Mouse (Mus musculus) limb, embryonic 12.5 days (tissue): ENCODE results near the gene Il17re. TPM values are rescaled to one million over a fixed set of nuclear protein-coding genes. Genes with fewer than 3 reads are reported as not detected.

Source experiments
- ATAC-seq: fragments of 200-750 bp; cut with Nextera tagmentation; 2 replicates; pipeline ENCODE4 v1.8.0; 2017; ENCODE audit warnings: low read depth, moderate TSS enrichment; ENCODE audit not compliant: insufficient number of reproducible peaks, insufficient read depth, low FRiP score, low TSS enrichment
- H3K27ac ChIP-seq: fragments of 300-500 bp; sonication (generic); 2 replicates; pipeline ENCODE4 v1.5.1; 2016; ENCODE audit warnings: mild to moderate bottlenecking, moderate library complexity
- H3K27me3 ChIP-seq: fragments of 300-500 bp; sonication (generic); 2 replicates; pipeline ENCODE4 v1.6.1; 2016; ENCODE audit warnings: mild to moderate bottlenecking, moderate library complexity
- H3K36me3 ChIP-seq: fragments of 300-500 bp; sonication (generic); 2 replicates; pipeline ENCODE4 v1.6.1; 2016; ENCODE audit warnings: mild to moderate bottlenecking, moderate library complexity
- H3K4me1 ChIP-seq: fragments of 300-500 bp; sonication (generic); replicated peaks from 2 replicates; pipeline ENCODE4 v1.6.1; 2016
- H3K4me2 ChIP-seq: fragments of 300-500 bp; sonication (generic); 2 replicates; pipeline ENCODE4 v1.6.1; 2016; ENCODE audit warnings: mild to moderate bottlenecking, moderate library complexity
- H3K4me3 ChIP-seq: fragments of 300-500 bp; sonication (generic); replicated peaks from 2 replicates; pipeline ENCODE4 v1.5.1; 2016; ENCODE audit warnings: mild to moderate bottlenecking
- H3K9ac ChIP-seq: fragments of 300-500 bp; sonication (generic); replicated peaks from 2 replicates; pipeline ENCODE4 v1.6.1; 2016; ENCODE audit warnings: mild to moderate bottlenecking, moderate library complexity
- H3K9me3 ChIP-seq: fragments of 300-500 bp; sonication (generic); 2 replicates; pipeline ENCODE4 v1.6.1; 2016; ENCODE audit warnings: mild to moderate bottlenecking, moderate library complexity
- WGBS: fragments of 180-500 bp; shearing (Covaris S2); methylation state at CpG from one replicate; pipeline ENCODE4 v1.1.7; 2016; 5-methylcytosine and 5-hydroxymethylcytosine counted together
- polyA plus RNA-seq: library from polyadenylated mRNA; unstranded; fragments of >200 nt; fragmentation: Nextera tagmentation; extraction: Ambion mirVana; gene quantifications from 2 replicates; pipeline ENCODE4 v1.2.1, GENCODE M21; 2016

The Il17re gene
- polyA plus RNA-seq, 1 experiment from 2014 or later = 3.4 TPM

GRCm38 (mm10) chr6:113471297-113471936 lies 13.1 kb downstream of the Il17re start, which contains the start of gene Il17rc:
Il17rc (plus strand) TSS chr6:113471427.
- no peaks in the 10 kb centered on the region for H3K9me3 ChIP-seq
- 22% methylated on average over 12 of the region's 12 CpGs for WGBS
- H3K4me3 ChIP-seq = peak within 1 kb of the TSS; percentile 16
- peak within 1 kb of the TSS; percentile 47 for H3K4me2 ChIP-seq
- H3K36me3 ChIP-seq = no peaks in the 10 kb centered on the region
- no peak within 1 kb of the TSS for H3K27ac ChIP-seq
- peaks cover 52% of the 10 kb centered on the region for H3K27me3 ChIP-seq
- peaks cover 24% of the 10 kb centered on the region for H3K4me1 ChIP-seq
- peak within 1 kb of the TSS; percentile 31; the same call in 1 of the 2 replicates for H3K9ac ChIP-seq
- ATAC-seq = no peak

- no peak overlapping the region for H3K9ac ChIP-seq
- no peak overlapping the region for H3K4me2 ChIP-seq
- no peak overlapping the region for H3K4me3 ChIP-seq
- no peak overlapping the region for H3K27ac ChIP-seq
- no peaks in the 10 kb centered on the region for H3K36me3 ChIP-seq
- H3K27me3 ChIP-seq = peaks cover 52% of the 10 kb centered on the region
- H3K4me1 ChIP-seq = peaks cover 24% of the 10 kb centered on the region
- H3K9me3 ChIP-seq = no peaks in the 10 kb centered on the region
- 55% methylated on average over 10 of the region's 10 CpGs for WGBS
- ATAC-seq = no peak
Measured at GRCm38 (mm10) chr6:113472061-113472460, 13.8 kb downstream of the Il17re start.

- 71% methylated on average over 2 of the region's 2 CpGs for WGBS
- Histone ChIP-seq H3K4me1 (peaks cover 24% of the 10 kb centered on the region), H3K27ac (no peak overlapping the region), H3K9me3 (no peaks in the 10 kb centered on the region), H3K4me2 (no peak overlapping the region), H3K4me3 (no peak overlapping the region), H3K27me3 (peaks cover 52% of the 10 kb centered on the region), H3K36me3 (no peaks in the 10 kb centered on the region), H3K9ac (no peak overlapping the region)
- ATAC-seq = no peak
Measured at GRCm38 (mm10) chr6:113473246-113473645, 15.0 kb downstream of the Il17re start.

- WGBS = 79% methylated on average over 6 of the region's 6 CpGs
- no peaks in the 10 kb centered on the region for H3K36me3 ChIP-seq
- no peak overlapping the region for H3K27ac ChIP-seq
- H3K4me2 ChIP-seq = no peak overlapping the region
- no peak for ATAC-seq
- peaks cover 22% of the 10 kb centered on the region for H3K4me1 ChIP-seq
- peaks cover 53% of the 10 kb centered on the region for H3K27me3 ChIP-seq
- H3K9me3 ChIP-seq = no peaks in the 10 kb centered on the region
- no peak overlapping the region for H3K9ac ChIP-seq
- no peak overlapping the region for H3K4me3 ChIP-seq
Measured at GRCm38 (mm10) chr6:113473715-113474114, 15.4 kb downstream of the Il17re start.

GRCm38 (mm10) chr6:113477353-113477752 lies 19.1 kb downstream of the Il17re start:
- Histone ChIP-seq H3K9me3 (no peaks in the 10 kb centered on the region), H3K36me3 (no peaks in the 10 kb centered on the region), H3K9ac (no peak overlapping the region), H3K27ac (no peak overlapping the region), H3K4me2 (no peak overlapping the region), H3K4me1 (peaks cover 2% of the 10 kb centered on the region), H3K4me3 (no peak overlapping the region), H3K27me3 (peaks cover 53% of the 10 kb centered on the region)
- WGBS = 42% methylated on average over 7 of the region's 7 CpGs
- ATAC-seq = no peak

- Histone ChIP-seq H3K27ac (no peak overlapping the region), H3K36me3 (no peaks in the 10 kb centered on the region), H3K9ac (no peak overlapping the region), H3K4me3 (no peak overlapping the region), H3K27me3 (peaks cover 60% of the 10 kb centered on the region), H3K4me2 (no peak overlapping the region), H3K9me3 (no peaks in the 10 kb centered on the region), H3K4me1 (peaks cover 13% of the 10 kb centered on the region)
- WGBS = 83% methylated on average over 10 of the region's 10 CpGs
- no peak for ATAC-seq
Measured at GRCm38 (mm10) chr6:113478906-113479305, 20.6 kb downstream of the Il17re start.

- H3K27ac ChIP-seq = no peak overlapping the region
- no peak overlapping the region for H3K9ac ChIP-seq
- peaks cover 16% of the 10 kb centered on the region for H3K4me1 ChIP-seq
- no peaks in the 10 kb centered on the region for H3K9me3 ChIP-seq
- H3K4me3 ChIP-seq = no peak overlapping the region
- no peak for ATAC-seq
- H3K36me3 ChIP-seq = no peaks in the 10 kb centered on the region
- 59% methylated on average over 18 of the region's 18 CpGs for WGBS
- no peak overlapping the region for H3K4me2 ChIP-seq
- H3K27me3 ChIP-seq = peaks cover 59% of the 10 kb centered on the region
Measured at GRCm38 (mm10) chr6:113480555-113481373, 22.5 kb downstream of the Il17re start.

- ATAC-seq = peak; percentile 17; the same call in 1 of the 2 replicates
- Histone ChIP-seq H3K27me3 (peaks cover 52% of the 10 kb centered on the region), H3K36me3 (no peaks in the 10 kb centered on the region), H3K4me1 (peaks cover 26% of the 10 kb centered on the region), H3K27ac (no peak overlapping the region; the same call in 1 of the 2 replicates), H3K4me2 (peak overlapping the region; percentile 75), H3K4me3 (peak overlapping the region; percentile 47), H3K9me3 (no peaks in the 10 kb centered on the region), H3K9ac (no peak overlapping the region)
- 3% methylated on average over 65 of the region's 65 CpGs for WGBS
Measured at GRCm38 (mm10) chr6:113482477-113483099, 24.3 kb downstream of the Il17re start.

DNA sequence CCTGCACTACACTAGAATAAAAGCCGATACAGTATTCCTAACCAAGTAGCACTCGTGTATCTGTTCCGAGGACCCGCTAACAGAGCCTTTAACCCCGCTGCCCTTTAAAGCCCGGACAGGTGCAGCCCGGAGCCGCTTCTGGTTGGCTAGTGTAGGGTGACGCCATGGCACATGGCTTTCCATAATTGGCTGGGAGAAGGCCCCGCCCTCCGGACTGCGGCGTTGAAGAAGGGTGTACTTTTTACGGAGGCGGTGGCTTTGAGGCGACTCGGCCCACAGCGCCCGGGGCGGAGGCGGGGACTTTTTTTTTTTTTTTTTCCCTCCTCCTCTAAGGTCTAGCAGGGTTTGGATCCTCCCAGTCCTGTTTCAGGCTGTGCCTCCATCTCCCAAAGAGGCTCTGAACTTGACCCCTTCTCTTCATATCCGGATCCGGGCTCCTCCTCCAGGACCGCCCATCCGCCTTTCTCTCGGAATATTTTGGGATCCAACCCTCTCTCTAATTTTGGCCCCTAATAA lies 24.9 kb downstream of the Il17re start, which contains the start of gene Creld1:
Gene Creld1, plus strand, starts transcription at position 198 of the 516 bp plus-strand sequence.
- WGBS = 0% methylated on average over 25 of the region's 26 CpGs
- Histone ChIP-seq H3K36me3 (no peaks in the 10 kb centered on the region), H3K9me3 (no peaks in the 10 kb centered on the region), H3K27ac (no peak within 1 kb of the TSS; the same call in 1 of the 2 replicates), H3K4me1 (peaks cover 26% of the 10 kb centered on the region), H3K27me3 (peaks cover 49% of the 10 kb centered on the region), H3K4me2 (peak within 1 kb of the TSS; percentile 75), H3K9ac (peak within 1 kb of the TSS; percentile 40), H3K4me3 (peak within 1 kb of the TSS; percentile 47)
- ATAC-seq = peak; percentile 93

GRCm38 (mm10) chr6:113483729-113484128 lies 25.4 kb downstream of the Il17re start:
- Histone ChIP-seq H3K4me2 (peak overlapping the region; percentile 75), H3K9ac (peak overlapping the region; percentile 40), H3K27me3 (peaks cover 44% of the 10 kb centered on the region), H3K36me3 (no peaks in the 10 kb centered on the region), H3K4me1 (peaks cover 26% of the 10 kb centered on the region), H3K9me3 (no peaks in the 10 kb centered on the region), H3K27ac (no peak overlapping the region), H3K4me3 (peak overlapping the region; percentile 47)
- WGBS = 11% methylated on average over 10 of the region's 10 CpGs
- ATAC-seq = no peak

DNA sequence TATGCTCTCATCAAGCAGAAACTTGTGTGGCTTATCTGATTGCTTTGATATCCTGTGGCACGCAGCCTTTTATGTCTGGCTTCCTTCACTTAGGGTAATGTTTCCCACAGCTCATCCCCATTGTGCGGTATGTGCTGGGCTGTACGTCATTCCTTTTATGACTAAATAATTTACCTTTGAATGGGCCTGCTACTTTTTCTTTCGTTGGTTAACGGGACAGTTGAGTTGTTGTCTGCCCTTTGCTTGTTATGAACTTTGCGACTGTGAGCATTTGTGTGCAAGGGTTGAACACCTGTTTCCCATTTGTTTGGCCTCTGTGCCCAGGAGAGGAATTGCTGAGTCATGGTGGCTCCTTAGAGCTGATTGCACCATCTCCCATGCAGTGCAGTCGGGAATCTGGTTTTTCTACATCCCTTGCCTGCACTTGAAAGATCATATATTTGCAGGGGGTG lies 28.9 kb downstream of the Il17re start:
- peaks cover 26% of the 10 kb centered on the region for H3K4me1 ChIP-seq
- peaks cover 19% of the 10 kb centered on the region; the same call in 1 of the 2 replicates for H3K36me3 ChIP-seq
- H3K27me3 ChIP-seq = peaks cover 9% of the 10 kb centered on the region
- H3K9ac ChIP-seq = no peak overlapping the region
- H3K4me2 ChIP-seq = no peak overlapping the region
- no peaks in the 10 kb centered on the region for H3K9me3 ChIP-seq
- ATAC-seq = no peak
- WGBS = 21% methylated on average over 7 of the region's 7 CpGs
- H3K4me3 ChIP-seq = no peak overlapping the region
- no peak overlapping the region for H3K27ac ChIP-seq
